Mouse (Mus musculus) right cerebral cortex, postnatal 14 days (tissue): ENCODE measurements around the gene Usp49.
"Not testable (repeated sequence)": the region's sequence is repeated elsewhere in the genome, so short reads cannot be mapped to it uniquely, and the experiment has no call there.

Experiments
- DNase-seq: peaks from one replicate; pipeline ENCODE4 v3.0.0; 2022

Usp49 gene

DNA sequence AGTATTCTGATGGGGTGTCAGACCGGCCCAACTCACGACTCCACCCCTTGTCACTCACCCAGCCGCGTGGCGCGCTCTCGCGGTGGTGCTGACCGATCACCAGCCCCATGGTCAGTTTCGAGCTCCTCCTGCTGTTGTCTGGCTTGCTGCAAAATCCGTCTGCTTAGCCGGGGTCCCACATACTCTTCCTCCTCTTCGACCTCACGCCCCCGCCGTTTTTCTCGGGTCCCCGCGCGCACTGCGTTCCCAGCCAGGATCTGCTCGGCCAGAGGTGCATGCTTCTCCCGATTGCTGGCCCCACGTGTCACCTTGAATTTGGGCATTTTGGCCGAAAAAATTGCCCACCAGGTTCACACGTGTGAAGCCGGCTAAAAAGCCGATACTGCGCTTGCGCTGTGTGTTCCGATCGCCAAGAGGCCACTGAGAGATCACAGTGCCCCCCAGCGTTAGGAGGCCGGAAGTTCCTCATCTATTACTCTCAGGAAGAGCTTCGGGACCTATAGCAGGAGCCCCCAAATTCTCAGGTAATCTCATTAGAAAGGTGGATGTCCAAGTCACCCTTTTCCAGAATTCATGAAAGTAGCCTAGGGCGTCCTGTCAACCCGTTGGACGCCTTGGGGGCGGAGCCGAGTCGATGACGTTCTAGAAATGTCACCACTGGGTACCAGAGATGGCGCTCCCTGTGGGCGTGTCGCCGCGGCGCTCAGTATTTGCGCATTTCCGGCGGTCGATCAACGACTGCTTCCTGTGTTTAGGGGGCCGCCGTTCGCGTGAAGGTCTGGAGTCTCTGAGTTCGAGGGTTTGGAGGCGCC is 19.4 kb upstream of the Usp49 start, which contains the start of the genes Bysl, Med20 and Gm20517:
Gene Bysl, minus strand, starts transcription at position 644 of the 812 bp plus-strand sequence.
Gene Med20, plus strand, starts transcription at position 734 of the 812 bp plus-strand sequence.
Gene Gm20517, plus strand, starts transcription at position 741 of the 812 bp plus-strand sequence.
- DNase-seq: peak; percentile 97

DNA sequence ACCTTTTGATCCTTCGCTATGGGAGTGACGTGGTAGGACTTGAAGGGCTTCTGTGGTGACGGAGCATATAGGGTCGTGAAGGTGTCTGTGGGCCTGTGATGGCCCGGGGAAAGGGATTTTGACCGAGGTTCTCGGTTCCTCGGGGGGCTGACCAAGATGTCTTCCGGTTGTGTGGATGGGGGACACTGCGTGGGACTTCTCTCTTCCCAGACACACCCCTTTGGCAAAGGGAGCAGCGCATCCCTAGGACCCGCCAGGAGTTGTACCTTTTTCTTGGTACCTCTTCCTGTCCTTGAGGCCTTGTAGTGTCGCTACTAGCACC is 18.9 kb upstream of the Usp49 start:
- no peak for DNase-seq

DNA sequence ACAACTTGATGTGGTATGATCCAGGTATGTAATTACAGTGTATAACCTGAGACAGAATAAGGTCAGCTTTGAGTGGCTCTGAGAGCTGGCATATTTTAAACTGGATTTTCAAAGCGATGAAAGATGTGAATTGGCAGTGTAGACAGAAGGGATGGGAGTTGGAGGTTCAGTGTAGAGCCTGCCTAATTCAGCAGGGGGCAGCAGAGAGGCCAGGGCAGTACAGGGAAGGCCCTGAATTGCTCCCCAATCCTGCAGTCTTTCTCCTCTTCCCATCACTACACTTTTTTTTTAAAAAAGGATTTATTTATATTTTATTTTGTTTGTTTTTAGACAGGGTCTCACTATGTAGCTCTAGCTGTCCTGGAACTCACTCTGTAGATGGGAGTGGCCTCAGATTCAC is 16.5 kb upstream of the Usp49 start:
- peak; percentile 45 for DNase-seq

DNA sequence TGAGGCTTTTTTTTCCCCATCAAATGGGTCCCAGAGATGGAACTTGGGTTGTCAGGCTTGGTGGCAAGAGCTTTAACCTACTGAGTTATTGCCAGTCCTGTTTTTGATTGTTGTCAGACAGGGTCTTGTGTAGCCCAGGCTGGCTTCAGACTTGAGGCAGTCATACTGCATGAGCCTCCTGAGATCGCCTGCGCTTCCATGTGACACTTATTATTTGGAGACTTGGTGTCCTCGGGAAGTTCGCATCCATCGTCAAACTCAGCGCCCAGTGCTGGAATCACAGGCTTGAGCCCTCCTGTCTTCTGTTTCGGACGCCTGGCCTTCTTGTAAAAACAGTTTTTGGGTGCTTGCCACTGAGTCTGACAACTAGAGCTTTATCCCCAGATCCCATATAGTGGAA is 14.4 kb upstream of the Usp49 start:
- DNase-seq: no peak

DNA sequence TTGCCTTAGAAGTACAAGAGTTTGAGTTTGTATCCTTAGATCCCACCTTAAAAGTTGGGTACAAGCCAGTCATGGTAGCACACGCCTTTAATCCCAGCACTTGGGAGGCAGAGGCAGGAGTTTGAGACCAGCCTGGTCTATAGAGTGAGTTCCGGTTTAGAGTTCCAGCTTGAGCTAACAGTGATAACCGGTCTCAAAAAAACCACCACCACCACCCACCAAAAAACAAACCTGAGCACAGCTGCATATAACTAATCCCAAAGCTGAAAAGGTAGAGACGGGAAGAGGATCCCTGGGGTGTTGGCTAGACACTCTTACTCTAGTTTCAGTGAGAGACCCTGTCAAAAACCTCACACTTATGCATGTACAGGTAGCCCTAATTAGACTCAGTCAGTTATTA is 13.8 kb upstream of the Usp49 start:
- no peak for DNase-seq

DNA sequence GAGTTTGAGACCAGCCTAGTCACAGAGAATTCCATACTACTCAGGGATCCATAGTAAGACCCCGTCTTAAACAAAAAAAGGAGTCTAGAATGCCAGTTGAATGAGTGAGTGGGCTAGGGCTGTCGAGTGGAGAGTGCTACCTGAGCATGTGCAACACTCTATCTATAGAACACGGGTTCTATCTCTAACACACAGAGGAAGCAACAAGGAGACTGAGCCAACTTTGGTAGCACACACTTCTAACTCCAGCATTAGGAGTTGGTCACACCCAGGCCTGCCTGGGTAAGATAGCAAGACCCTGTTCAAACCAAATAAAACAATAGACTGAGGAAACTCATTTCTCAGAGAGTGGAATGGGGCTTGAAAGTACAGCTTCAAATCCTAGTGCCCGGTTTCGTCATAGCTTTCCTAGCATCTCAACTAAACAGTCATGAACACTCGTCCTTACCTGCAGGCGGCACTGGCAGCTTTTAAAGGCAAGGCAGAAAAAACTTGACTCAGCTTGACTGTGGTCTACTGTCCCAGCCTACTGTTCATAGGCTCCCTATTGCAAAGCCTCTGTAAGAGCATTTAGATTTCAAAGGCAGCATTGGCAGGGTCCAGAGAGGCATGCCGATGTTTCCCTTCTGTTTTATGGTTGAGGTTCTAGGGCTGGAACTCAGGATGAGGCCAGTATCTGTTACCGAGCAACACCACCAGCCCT is 12.7 kb upstream of the Usp49 start:
- DNase-seq: no peak

DNA sequence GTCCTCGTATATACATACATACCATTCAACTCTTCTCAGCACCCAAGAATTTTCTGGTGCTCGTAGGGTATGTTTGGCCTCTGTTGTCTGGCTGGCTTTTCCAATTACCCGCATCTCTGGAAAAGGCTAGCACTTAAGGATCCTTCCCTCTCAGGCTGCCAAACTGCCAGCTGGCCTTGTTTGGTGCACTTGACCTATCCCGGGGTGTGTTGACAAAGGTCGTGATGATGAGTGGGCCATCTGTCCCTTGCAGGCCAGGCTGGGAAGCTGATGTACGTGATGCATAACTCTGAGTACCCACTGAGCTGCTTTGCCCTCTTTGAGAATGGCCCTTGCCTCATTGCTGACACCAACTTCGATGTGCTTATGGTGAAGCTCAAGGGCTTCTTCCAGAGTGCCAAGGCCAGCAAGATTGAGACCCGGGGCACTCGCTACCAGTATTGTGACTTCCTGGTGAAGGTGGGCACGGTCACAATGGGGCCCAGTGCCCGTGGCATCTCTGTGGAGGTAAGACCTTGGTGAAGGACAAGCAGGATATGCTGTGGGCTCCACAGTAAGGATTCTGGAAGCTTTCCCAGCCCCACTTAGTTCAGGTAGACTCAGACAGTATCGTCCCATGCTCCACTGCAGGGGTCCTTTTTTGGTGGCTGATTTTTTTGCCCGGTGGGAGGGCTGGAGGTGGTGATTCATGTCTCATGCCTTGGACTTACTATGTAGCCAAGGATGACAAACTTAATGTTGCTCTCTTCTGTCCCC is 11.8 kb upstream of the Usp49 start:
- DNase-seq: no peak

DNA sequence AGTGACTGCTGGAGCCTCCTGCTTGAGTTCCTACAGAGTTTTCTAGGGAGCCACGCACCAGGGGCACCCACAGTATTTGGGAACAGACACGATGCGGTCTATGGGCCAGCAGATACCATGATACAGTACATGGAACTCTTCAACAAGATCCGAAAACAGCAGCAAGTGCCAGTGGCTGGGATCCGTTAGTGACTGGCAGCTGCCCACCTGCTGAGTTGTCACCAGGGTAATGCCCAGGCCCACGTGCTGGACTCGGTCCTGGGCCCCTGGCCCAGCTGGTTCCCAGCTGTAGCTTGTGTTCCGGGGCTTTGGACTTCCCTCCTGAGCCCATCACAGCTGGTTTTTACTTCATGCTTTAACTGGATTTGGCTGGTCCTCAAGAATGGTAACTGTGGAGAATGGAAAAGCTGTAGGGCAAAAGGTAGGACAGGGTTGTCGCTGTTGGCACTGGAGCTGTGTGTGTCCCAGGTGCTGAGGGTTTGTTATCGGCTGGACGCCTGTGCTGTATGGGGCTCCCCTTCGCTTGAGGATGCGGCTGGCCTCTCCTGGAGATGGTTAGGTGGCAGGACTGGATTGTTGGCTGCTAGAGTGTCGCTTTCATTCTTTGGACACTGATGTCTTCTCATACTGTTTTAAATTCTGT is 7.5 kb upstream of the Usp49 start:
- no peak for DNase-seq

DNA sequence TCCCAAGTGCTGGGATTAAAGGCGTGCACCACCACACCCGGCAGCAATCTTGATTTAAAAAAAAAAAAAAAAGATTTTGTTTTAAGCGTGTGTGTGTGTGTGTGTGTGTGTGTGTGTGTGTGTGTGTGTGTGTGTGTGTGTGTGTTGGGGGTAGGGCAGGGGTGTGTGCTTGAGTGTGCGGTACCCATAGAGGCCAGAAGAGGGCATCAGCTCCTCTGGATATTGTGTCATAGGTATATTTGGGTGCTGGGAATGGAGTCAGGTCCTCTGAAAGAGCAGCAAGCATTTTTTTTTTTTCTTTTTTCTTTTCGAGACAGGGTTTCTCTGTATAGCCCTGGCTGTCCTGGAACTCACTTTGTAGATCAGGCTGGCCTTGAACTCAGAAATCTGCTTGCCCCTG is 5.9 kb upstream of the Usp49 start:
- DNase-seq: not testable (repeated sequence)

DNA sequence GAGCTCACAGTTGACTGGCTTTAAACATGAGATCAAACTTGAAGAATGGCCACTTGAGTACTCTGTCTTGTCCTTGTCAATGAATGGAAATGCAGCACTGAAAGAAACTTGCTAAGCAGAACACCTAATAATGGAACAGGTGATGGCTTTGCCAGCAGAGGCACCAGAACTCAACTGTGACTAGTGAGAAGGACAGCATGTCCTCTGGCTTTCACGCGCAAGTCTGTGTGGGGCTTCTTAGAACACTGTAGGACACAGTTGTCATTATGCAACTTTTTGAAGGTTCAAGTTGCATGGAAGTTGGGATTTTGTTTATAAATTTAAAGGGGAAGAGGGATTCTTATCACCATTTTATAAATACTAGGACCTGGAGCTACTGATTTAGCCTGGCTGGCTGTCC is 5.4 kb upstream of the Usp49 start:
- DNase-seq: no peak

DNA sequence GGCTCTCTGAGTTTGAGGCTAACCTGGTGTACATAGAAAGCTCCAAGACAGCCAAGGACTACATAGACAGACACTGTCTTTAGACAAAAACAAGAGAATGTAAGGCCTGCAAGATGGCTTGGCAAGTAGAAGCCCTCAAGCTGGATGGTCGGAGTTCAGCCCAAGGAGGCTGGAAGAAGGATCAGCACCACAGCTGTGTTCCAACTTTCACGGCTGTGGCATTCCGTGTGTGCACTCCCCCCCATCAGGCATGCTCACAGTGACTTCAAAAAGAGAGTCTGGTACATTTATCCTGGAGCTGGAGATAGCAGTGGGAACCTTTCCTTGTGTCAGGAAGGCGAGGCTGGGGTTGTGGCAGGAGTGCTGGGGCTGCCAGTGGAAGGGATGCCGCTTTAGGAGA is 4.5 kb upstream of the Usp49 start:
- DNase-seq: no peak

DNA sequence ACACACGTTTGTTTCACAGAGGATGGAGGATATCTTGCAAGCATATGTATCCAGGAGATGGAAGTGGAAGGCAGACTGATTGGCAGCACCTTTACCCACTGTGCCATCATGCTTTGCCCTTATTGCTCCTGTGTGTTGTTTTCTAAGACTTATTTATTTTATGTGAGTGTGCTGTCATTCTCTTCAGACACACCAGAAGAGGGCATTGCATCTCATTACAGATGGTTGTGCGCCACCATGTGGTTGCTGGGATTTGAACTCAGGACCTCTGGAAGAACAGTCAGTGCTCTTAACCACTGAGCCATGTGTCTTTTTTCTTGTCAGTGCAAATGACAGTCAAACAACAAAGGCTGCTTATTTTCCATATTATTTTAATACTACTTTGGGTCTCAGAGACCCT is 2.7 kb upstream of the Usp49 start:
- no peak for DNase-seq

DNA sequence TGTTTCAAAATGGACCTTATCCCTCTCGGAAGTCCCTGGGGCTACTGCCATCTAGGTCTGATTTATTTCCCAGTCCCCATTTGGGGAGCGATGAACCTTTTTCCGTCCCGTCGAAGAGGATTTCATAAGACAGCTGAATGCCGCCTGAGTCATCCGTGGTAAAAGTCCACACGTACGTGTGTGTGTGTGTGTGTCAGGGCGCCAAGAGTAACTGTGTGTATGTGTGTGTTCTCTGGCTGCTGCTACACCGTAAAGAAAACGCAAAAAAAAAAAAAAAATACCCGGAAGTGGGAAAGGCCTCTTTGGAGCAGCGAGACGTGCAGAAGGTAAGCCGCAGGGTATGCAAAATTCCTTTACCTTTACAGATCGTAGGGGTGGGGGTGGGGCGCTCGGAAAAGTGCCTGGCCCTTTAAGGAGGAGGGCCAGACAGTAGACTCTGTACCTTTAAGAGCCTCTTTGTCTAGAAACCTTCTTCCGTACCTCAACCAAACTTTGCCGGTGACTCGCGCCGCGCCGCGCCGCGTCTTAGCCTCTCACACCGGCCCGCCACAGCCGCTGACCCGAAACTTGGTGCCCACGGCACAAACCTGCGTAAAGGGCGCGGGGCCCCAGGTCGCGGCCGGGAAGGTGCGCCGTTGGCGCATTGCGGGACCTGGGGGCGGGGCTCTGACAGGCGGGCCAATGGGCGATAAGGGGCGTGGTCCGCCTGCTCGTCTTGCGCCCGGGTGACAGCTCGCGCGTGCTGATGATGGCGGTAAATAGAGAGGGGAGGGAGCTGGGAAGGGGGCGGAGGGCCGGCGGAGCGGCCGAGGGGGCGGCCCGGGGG is 1.4 kb upstream of the Usp49 start:
- peak; percentile 94 for DNase-seq

DNA sequence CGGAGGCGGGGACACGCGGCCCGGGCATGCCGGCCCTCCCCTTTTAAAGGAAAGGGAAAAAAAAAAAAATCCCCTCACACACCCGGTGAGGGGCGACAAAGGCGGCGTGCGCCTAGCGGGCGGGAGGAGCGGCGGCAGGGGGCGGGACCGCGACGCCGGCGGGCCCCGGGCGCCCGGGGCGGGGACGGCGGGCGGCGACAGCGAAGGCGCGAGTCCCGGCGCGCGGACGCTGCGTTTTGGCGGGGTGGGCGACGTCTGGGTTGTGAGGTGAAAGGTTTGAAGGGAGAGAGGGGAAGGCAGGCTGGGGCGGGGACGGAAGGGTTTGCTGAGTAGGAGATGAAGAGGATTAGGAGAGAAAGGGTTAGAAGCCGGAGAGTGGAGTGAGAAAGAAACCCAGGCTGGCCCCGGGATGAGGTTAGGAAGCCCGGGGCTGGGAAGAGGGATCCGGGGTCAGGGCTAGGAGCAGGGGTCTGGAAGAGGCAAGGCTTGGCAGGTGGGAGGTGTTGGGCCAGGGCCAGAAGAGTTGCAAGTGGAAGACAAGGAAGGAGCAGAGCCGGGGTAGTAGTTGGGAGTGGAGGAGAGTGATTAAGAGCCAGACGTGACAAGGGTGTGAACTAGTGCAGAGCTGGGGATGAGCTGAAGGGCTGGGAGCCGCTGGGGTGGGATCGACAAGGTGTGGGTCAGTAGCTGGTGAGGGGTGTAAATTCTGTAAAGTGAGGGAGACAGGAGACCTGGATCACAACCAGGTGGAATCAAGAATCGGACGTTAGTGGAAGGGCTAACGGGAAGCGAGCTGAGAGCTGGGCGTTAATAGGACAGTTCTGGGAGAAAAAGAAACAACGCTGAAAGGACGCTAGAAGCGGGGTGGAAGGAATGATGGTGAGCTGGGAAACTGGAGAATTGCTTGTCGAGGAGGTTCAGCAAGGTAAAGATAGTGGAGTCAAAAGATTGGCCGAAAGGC is 493 bp upstream of the Usp49 start:
- peak; percentile 51 for DNase-seq

DNA sequence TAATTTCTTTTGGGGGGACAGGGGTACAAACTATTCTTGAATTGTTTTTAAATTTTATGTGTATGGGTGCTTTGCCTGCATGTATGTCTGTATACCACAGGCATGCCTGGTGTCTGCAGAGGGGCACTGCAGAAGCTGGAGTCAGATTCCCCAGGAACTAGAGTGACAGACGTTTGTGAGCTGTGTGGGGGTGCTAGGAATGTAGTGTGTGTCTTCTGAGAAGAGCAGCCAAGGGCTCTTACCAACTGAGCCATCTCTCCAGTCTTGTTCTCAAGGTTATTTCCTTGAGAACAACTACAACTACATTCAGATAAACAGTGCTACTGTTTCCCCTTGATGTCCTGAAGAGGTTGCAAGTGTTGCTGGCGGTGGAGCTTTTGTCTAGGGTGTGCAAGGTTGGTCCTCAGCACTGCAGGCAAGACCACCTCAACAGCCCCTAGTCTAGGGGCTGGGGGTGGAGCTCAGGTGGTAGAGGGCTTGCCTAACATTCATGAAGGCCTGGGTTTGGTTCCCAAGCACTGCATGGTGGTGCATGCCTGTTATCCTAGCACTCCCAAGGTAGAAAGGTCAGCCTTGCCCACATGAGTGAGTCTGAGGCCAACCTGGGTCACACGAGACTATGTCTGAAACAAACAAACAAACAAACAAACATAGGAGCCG is 1.8 kb downstream of the Usp49 start:
- DNase-seq: no peak

DNA sequence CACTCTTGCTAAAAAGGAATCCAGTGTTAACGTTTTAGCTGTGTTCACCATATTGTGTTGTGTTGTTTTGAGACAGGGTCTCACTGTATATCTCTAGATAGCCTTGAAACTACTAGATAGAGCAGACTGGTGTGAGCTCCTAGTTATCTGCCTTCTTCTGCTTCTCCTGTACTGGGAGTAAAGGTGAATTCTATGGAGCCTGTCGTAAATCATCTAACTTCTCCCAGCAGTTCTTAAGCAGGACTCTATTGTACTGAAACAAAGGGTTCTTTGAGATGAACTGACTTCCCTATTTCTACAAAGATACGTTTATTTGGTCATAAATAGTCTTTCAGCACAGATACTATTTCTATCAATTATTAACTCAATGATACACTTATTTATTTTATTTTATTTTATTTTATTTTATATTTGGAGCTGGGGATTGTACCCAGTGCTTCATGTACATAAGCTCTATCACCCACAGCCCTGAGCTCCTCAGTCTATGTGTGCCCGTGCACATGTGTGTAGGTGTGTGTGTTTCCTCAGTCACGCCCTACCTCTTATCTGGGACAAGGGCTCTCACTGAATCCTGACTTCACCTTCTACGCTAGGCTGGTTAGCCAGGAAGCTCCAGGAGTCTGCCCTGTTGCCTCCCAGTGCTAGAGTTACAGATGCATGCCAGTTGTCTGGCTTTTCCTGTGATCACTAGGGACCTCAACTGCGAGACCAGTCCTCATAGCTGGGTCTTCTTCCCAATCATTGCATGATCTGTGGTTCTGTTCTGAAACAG is 3.7 kb downstream of the Usp49 start:
- no peak for DNase-seq

DNA sequence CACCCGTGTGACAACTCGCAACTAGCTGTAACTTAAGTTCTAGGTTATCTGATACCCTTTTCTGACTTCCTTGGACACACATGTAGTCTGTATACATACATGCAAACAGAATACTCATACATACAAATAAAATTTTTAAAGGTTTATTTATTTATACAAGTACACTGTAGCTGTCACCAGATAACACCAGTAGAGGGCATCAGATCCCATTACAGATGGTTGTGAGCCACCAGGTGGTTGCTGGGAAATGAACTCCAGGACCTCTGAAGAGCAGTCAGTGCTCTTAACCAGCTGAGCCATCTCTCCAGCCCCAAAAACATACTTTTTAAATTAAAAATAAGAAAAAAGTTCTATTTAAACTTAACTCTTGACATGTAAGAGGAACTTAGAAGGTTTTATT is 12.5 kb downstream of the Usp49 start:
- DNase-seq: no peak

DNA sequence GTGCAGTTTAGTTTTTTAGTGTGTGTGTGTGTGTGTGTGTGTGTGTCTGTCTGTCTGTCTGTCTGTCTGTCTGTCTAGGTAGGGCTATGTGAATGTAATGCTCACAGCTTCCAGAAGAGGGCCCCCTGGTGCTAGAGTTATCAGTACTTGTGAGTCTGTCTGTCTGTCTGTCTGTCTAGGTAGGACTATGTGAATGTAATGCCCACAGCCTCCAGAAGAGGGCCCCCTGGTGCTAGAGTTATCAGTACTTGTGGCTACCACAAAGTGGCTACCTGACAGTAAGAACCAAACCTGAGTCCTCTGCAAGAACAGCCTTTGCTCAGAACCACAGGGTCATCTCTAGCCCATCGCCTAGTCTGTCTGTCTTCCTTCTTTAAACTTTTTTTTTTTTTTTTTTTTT is 16.2 kb downstream of the Usp49 start:
- peak; percentile 75 for DNase-seq

DNA sequence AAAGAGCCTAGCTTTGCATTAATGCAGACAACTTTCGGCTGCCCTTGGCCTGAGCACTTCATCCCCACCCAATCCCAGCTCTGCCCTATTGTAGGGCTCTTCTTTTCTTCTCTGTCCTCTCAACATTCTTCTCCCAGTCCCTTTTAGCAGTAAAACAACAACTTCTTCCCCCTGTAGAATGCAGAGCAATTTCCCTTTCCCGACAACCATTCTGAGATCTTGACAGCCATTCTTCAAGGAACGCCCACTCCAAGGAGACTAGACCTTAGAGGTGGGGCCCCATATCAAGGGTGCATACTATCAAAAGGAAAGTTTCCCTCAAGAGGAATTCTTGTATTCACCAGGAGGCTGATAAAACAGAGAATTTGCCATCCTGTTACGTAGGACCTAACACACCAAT is 18.5 kb downstream of the Usp49 start:
- DNase-seq: no peak

DNA sequence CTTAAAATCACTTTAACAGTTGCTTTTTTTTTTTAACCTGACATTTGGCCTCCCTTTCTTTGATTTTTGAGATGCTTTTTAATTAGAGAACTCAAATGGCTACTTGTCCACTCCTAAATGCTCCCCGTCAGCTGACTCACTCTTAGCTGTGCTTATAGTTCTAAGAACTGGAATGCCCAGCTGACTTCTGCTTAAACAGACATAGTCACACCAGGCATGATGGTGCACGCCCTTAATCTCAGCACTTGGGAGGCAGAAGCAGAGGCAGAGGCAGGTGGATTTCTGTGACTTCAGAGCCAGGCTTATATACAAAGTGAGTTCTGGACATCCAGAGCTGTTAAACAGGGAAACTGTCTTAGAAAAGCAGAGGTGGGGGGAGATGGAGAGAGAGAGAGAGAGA is 21.5 kb downstream of the Usp49 start:
- no peak for DNase-seq
